Mouse (Mus musculus) common myeloid progenitor, adult 5-6 weeks (primary cell): ENCODE measurements around the gene Ppm1f. TPM values are rescaled to one million over a fixed set of nuclear protein-coding genes. Genes with fewer than 3 reads are reported as not detected.
"Not testable (repeated sequence)": the region's sequence is repeated elsewhere in the genome, so short reads cannot be mapped to it uniquely, and the experiment has no call there.

Experiments
- ATAC-seq: replicated peaks from 2 replicates; pipeline ENCODE4 v1.8.0; 2016; ENCODE audit warnings: low read depth, mild to moderate bottlenecking, moderate TSS enrichment, inconsistent platforms; ENCODE audit not compliant: poor library complexity, severe bottlenecking
- total RNA-seq: library from RNA; stranded (forward); fragments of 200-1000, 187-1606 nt; gene quantifications from 2 replicates; pipeline ENCODE4 v1.2.3, GENCODE M21; 2017

Gene Ppm1f
- total RNA-seq, 1 experiment from 2014 or later, result 22.3 TPM

GRCm38 (mm10) chr16:16907799-16908198 is 11.5 kb downstream of the Ppm1f start:
- ATAC-seq, result no peak

GRCm38 (mm10) chr16:16911641-16912597 is 15.7 kb downstream of the Ppm1f start:
- peak; percentile 92 for ATAC-seq

- no peak for ATAC-seq
Observed at GRCm38 (mm10) chr16:16913440-16913839, 17.2 kb downstream of the Ppm1f start.

GRCm38 (mm10) chr16:16918441-16919117 is 22.3 kb downstream of the Ppm1f start:
- ATAC-seq, result no peak

DNA sequence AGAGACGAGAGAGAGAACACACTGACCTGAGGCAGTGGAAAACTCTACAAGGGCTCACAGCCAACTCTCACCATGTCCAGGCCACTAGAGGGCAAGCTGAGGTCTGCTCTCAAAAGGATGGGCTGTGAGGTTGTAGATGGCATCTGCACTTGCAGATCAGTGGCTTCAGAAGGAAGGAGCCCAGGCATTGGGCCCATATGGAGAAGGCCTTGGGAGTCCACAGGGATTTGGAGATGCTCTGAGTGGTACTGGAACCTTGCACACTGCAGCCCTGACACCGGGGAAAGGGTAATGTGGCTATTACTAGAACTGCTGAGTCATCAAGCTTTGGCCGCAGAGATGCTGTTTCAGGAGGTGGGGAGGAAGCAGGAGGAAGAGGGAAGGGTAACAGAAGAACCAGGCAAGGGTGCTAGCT is 24.8 kb downstream of the Ppm1f start:
- peak; percentile 85 for ATAC-seq

- ATAC-seq, result no peak
Observed at GRCm38 (mm10) chr16:16924481-16924880, 28.2 kb downstream of the Ppm1f start.

DNA sequence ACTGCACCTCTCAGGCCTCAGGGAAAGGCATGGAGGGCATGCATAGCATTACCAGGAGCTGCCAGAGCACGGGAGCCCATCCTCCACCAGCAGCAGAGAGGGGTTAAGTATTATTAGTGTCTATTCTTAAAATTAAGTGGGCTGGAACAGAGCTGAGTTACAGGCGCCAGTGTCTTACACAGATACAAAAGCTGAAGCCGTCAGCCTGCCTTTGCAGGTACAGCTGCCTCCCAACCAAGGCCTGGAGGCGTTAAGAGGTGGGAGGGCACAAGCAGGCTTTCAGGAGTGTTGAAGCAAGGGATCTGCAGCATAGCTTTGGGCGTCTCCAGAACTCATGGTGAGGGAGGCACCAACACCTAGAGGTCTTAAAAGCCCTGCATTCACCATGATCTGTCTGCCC is 30.3 kb downstream of the Ppm1f start:
- ATAC-seq, result no peak

DNA sequence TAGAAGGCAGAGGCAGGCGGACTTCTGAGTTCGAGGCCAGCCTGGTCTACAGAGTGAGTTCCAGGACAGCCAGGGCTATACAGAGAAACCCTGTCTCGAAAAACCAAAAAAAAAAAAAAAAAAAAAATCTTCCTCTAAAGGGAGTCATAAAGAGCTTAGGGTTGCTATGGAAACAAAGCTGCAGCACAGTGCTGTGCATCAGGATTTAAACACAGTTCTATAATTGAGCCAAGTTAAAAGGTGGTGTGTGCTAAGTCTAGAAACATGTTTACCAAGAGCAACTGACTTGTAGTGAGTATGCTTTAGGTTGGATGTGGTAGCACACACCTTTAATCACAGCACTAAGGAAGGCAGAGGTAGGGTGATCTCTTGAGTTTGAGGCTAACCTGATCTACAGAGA is 32.6 kb downstream of the Ppm1f start:
- not testable (repeated sequence) for ATAC-seq

DNA sequence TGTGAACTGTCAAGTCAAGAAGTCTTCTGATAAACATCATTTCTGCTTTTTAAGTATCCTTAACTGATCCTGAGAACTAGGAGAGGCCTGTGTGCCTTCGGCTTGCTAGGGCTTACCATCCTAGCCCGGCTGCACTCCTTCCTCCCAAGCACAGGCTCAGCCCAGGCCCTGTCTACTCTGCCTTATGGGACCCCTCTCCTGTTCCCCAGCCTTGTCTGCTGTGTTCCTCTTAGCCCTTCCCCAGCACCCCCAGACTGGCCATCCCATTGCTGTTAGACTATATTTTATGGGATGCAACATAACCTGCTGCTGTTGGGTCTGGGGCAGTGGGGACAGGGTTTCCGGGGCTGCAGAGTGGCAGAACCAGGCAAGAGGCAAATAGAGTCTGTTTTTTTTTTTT is 34.1 kb downstream of the Ppm1f start:
- ATAC-seq, result no peak

DNA sequence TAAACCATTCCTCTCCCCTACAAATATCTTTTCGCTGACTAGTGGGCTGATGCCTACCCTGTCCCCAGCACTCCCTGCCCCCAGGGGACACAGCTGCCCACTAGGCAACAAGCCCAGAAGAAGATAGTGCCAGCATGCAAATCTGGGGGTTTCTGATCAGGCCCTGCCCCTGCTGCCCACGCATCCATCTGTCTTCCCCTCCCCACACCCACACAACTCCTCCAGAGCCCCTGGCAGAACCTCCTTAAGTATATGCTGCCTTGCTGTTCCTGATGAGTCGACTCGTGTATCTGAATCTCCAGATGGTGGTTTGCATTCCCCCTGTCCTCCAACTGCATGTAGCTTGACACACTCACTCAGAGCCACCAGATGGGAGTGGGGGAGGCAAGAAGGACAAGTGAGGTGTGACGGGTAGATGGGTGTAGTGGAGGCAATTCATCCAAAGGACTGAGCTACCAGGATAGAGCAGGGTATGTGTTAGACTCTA is 34.6 kb downstream of the Ppm1f start:
- no peak for ATAC-seq

DNA sequence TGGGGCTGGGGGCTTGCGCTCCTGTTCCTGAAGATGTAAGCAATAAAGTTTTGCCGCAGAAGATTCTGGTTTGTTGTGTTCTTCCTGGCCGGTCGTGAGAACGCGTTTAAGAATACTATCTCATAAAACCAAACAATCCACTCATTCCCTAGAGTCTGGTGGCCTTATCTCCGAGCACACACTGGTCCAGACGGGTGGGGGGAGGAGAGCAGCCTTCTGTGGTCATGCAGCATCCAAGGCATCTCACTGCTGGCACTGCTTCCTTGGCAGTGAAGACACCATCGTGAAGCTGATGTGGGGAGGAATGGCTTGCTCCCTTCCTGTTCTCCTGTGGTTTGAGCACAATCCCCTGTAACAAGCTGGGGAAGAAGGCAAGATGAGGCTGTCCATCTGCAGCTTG is 43.3 kb downstream of the Ppm1f start:
- ATAC-seq, result no peak

GRCm38 (mm10) chr16:16941078-16941477 is 44.8 kb downstream of the Ppm1f start:
- no peak for ATAC-seq

GRCm38 (mm10) chr16:16958575-16958974 is 62.3 kb downstream of the Ppm1f start:
- ATAC-seq, result no peak

- ATAC-seq, result no peak
Observed at GRCm38 (mm10) chr16:16959907-16960306, 63.6 kb downstream of the Ppm1f start.

- ATAC-seq, result no peak
Observed at GRCm38 (mm10) chr16:16965149-16965548, 68.9 kb downstream of the Ppm1f start.

GRCm38 (mm10) chr16:16966290-16966689 is 70.0 kb downstream of the Ppm1f start:
- ATAC-seq, result no peak

Other genes with a start within 250 kb of the Ppm1f start
- gene Olfr19, start 220.1 kb upstream of the Ppm1f start, total RNA-seq, result not detected in 2 replicates
- gene Spag6l, start 67.0 kb upstream of the Ppm1f start, total RNA-seq, result 6.1 and 6.3 TPM in 2 replicates
- not detected in 2 replicates for gene Igll1, start 32.5 kb upstream of the Ppm1f start, total RNA-seq
- 66.9 and 96.1 TPM in 2 replicates for gene Top3b, start 25.7 kb upstream of the Ppm1f start, total RNA-seq
- 3.1 and 4.1 TPM in 2 replicates for gene Vpreb1, start 25.6 kb upstream of the Ppm1f start, total RNA-seq
- 139 and 173 TPM in 2 replicates for gene Mapk1, start 86.9 kb downstream of the Ppm1f start, total RNA-seq
- gene Ypel1, start 173.2 kb downstream of the Ppm1f start, total RNA-seq, result 8.5 and 9.2 TPM in 2 replicates
- gene Ppil2, start 214.8 kb downstream of the Ppm1f start, total RNA-seq, result 76.0 and 90.0 TPM in 2 replicates
- gene 2610318N02Rik, start 228.7 kb downstream of the Ppm1f start, total RNA-seq, result 18.6 and 19.7 TPM in 2 replicates
- gene Sdf2l1, start 235.9 kb downstream of the Ppm1f start, total RNA-seq, result 47.0 and 52.7 TPM in 2 replicates
- gene Ydjc, start 248.2 kb downstream of the Ppm1f start, total RNA-seq, result 14.3 and 25.8 TPM in 2 replicates